ENCODE assay signal across 15 mouse cellular contexts in the genomic region with DNA sequence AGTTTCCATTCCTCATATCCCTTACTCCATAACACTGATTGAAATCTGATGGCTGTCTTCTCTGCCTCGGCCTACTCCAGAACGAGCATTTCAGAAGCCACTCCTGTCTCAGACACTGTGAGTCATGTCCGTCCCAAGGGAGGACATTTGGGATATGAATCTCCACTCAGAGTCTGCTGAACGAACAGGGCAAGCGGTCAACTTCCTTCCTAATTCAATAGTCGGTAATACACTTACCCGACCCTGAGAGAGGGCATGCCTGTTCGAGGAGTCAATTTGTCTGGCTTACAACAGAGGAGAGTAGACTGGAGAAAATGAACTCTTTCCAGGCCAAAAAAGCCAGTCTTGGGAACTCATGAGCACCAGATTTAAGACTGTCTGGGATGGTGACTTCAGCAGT. TPM values are rescaled to one million over a fixed set of nuclear protein-coding genes. Genes with fewer than 3 reads are reported as not detected.
DNase-seq lines count a peak whose midpoint lies in the region; ATAC-seq and TF ChIP-seq lines count a peak whose summit lies in the region.
"Had no signal": no experiment of that assay in that cellular context is flagged by ENCODE, and none has a peak within 500 bp of the region (broad histone marks: within the 10 kb centered on the region; RNA-seq: fewer than 3 reads in every experiment).

No protein-coding gene starts in this region.

- TF ChIP-seq POLR2A in myocyte (IDR thresholded peaks at IDR 0.05; ENCODE audit: insufficient read length, low read depth): no peak

- 49% methylated on average over 8 of the region's 8 CpGs for WGBS in kidney, embryonic 15.5 days

- H3K9ac ChIP-seq in kidney, embryonic 15.5 days: no peak overlapping the region
- H3K9ac ChIP-seq: embryonic facial prominence, embryonic 12.5 days; intestine, embryonic 15.5 days had no signal

- ATAC-seq in kidney, embryonic 15.5 days (replicated peaks; ENCODE audit: low FRiP score): no peak; the same call in 1 of the 2 replicates
- ATAC-seq: intestine, embryonic 15.5 days had no signal

- intact Hi-C loops in heart, postnatal 10 days (cut with DNase I): no loop called here

- no peak overlapping the region for H3ac ChIP-seq in myocyte (ENCODE audit: control insufficient read depth, insufficient read length)

- H3K9me3 ChIP-seq in kidney, embryonic 15.5 days (replicated peaks): no peaks in the 10 kb centered on the region
- H3K9me3 ChIP-seq: embryonic facial prominence, embryonic 12.5 days; forebrain, embryonic 10.5 days; intestine, embryonic 15.5 days had no signal

- H3K27me3 ChIP-seq in kidney, embryonic 15.5 days: no peaks in the 10 kb centered on the region
- H3K27me3 ChIP-seq in myocyte (ENCODE audit: control insufficient read depth, insufficient read depth, insufficient read length): no peaks in the 10 kb centered on the region
- H3K27me3 ChIP-seq: embryonic facial prominence, embryonic 12.5 days; intestine, embryonic 15.5 days had no signal

- peak; percentile 65 for DNase-seq in kidney, adult 11 months
- peak; percentile 57 for DNase-seq in adrenal gland, adult 8-10 months
- peak; percentile 42 to 46 for DNase-seq in heart, postnatal 10 days
- DNase-seq in Muller cell, postnatal 12 days (ENCODE audit: inconsistent ontology term): no peak
- DNase-seq in ovary, postnatal 14 days (ENCODE audit: low spot score): no peak
- DNase-seq: cerebellum, postnatal 10 days; right cerebral cortex, postnatal 14 days had no signal

- no peak overlapping the region for H3K4me2 ChIP-seq in kidney, embryonic 15.5 days
- H3K4me2 ChIP-seq in myocyte (ENCODE audit: low read depth): peak overlapping the region; percentile 53
- H3K4me2 ChIP-seq: embryonic facial prominence, embryonic 12.5 days; intestine, embryonic 15.5 days had no signal

- no peaks in the 10 kb centered on the region for H3K79me2 ChIP-seq in myocyte (ENCODE audit: control insufficient read depth, insufficient read depth)

- H3K36me3 ChIP-seq in kidney, embryonic 15.5 days: no peaks in the 10 kb centered on the region
- no peaks in the 10 kb centered on the region for H3K36me3 ChIP-seq in myocyte (ENCODE audit: control insufficient read depth, insufficient read depth)
- H3K36me3 ChIP-seq: embryonic facial prominence, embryonic 12.5 days; forebrain, embryonic 10.5 days; intestine, embryonic 15.5 days had no signal

- H3K4me3 ChIP-seq in kidney, embryonic 15.5 days (replicated peaks): no peak overlapping the region
- no peak overlapping the region for H3K4me3 ChIP-seq in myocyte
- H3K4me3 ChIP-seq: embryonic facial prominence, embryonic 12.5 days; forebrain, embryonic 10.5 days; intestine, embryonic 15.5 days had no signal

- H3K27ac ChIP-seq in kidney, embryonic 15.5 days: no peak overlapping the region
- H3K27ac ChIP-seq: embryonic facial prominence, embryonic 12.5 days; forebrain, embryonic 10.5 days; intestine, embryonic 15.5 days had no signal

- H3K4me1 ChIP-seq in kidney, embryonic 15.5 days: peaks cover 11% of the 10 kb centered on the region; the same call in 1 of the 2 replicates
- H3K4me1 ChIP-seq: embryonic facial prominence, embryonic 12.5 days; forebrain, embryonic 10.5 days; intestine, embryonic 15.5 days had no signal

TF ChIP-seq in myocyte, 11 proteins besides CTCF, POLR2A, EP300 and RAD21:
- TF ChIP-seq TCF3 (IDR thresholded peaks at IDR 0.05; ENCODE audit: insufficient read length, low read depth): no peak
- no peak for TF ChIP-seq POLR2AphosphoS2 (IDR thresholded peaks at IDR 0.05; ENCODE audit: insufficient read length, low read depth)
- TF ChIP-seq TCF12 (IDR thresholded peaks at IDR 0.05; ENCODE audit: insufficient read depth, poor library complexity, severe bottlenecking): no peak
- no peak for TF ChIP-seq E2F4 (IDR thresholded peaks at IDR 0.05; ENCODE audit: insufficient read depth)
- TF ChIP-seq MYOG (IDR thresholded peaks at IDR 0.05; ENCODE audit: control insufficient read depth in 1 of 3, insufficient read depth in 1 of 3, insufficient read length in 2 of 3, low read depth in 2 of 3): no peak
- TF ChIP-seq SRF (IDR thresholded peaks at IDR 0.05; ENCODE audit: control insufficient read depth, insufficient read length, low read depth): no peak
- TF ChIP-seq MYOD1 (IDR thresholded peaks at IDR 0.05; ENCODE audit: control insufficient read depth in 1 of 3, insufficient read length in 2 of 3, low read depth in 2 of 3): no peak
- TF ChIP-seq MAX (IDR thresholded peaks at IDR 0.05; ENCODE audit: low read depth): no peak
- no peak for TF ChIP-seq REST (IDR thresholded peaks at IDR 0.05; ENCODE audit: insufficient read depth, insufficient read length)
- no peak for TF ChIP-seq USF1 (IDR thresholded peaks at IDR 0.05; ENCODE audit: low read depth)
- TF ChIP-seq CEBPB (IDR thresholded peaks at IDR 0.05; ENCODE audit: insufficient read depth, poor library complexity, severe bottlenecking): no peak

RNA-seq across cellular contexts. Expression of a gene that starts 28.2 kb away (rescaled TPM):
- 0.33 and 0.35 TPM in 2 replicates for polyA plus RNA-seq in kidney, embryonic 15.5 days (2015; fragmentation: Nextera tagmentation; extraction: Ambion mirVana)
- 10 to 100 TPM in 1 of 4 experiments, 1 to 10 TPM in 3; 5.5 to 10.8 (median 7.0) TPM for total RNA-seq in adrenal gland, adult 8-10 months (2022)
- total RNA-seq in heart, postnatal 10 days (2021): 1 to 10 TPM; 2.3 to 3.8 TPM
- polyA plus RNA-seq in myocyte (2012; fragmentation: generic; extraction: Trizol): 0.17 TPM
- total RNA-seq: hematopoietic stem cell, adult 5-6 weeks; megakaryocyte, adult 5-6 weeks; monocyte, adult 5-6 weeks had no signal

Comparison
In these comparisons a context has a peak if more than half of its experiments do, and no peak if none do; other contexts are left out.
1. DNase-seq: peak in kidney, adult 11 months (single experiment), adrenal gland, adult 8-10 months (single experiment) and heart, postnatal 10 days (2 of 2); none in Muller cell, postnatal 12 days (single experiment) and ovary, postnatal 14 days (single experiment).